Mouse (Mus musculus): Measurements from ENCODE around the gene Nt5c2. TPM values are rescaled to one million over a fixed set of nuclear protein-coding genes. Genes with fewer than 3 reads are reported as not detected.

The Nt5c2 gene
- polyA plus RNA-seq, 1 experiment from 2014 or later: 89.4 TPM

GRCm38 (mm10) chr19:46904907-46905306 is 110.0 kb downstream of the Nt5c2 start:
- H3K9ac ChIP-seq (replicated peaks; ENCODE audit: low read length): no peak overlapping the region
- H3K27me3 ChIP-seq (ENCODE audit: insufficient read depth, low read length): no peaks in the 10 kb centered on the region
- no peak overlapping the region for H3K4me3 ChIP-seq (ENCODE audit: low read length)
- H3K4me2 ChIP-seq (replicated peaks; ENCODE audit: low read depth, low read length): no peak overlapping the region
- H3K36me3 ChIP-seq (ENCODE audit: insufficient read depth, low read length): peaks cover 6% of the 10 kb centered on the region; the same call in 1 of the 2 replicates
- no peak overlapping the region for H3K27ac ChIP-seq (ENCODE audit: low read length)
- no peaks in the 10 kb centered on the region for H3K9me3 ChIP-seq (ENCODE audit: low read length)
- no peak for ATAC-seq (ENCODE audit: low FRiP score, low TSS enrichment)
- WGBS: 91% methylated on average over 1 of the region's 1 CpGs
- H3K4me1 ChIP-seq (ENCODE audit: insufficient read depth, low read length): peaks cover 9% of the 10 kb centered on the region; the same call in 1 of the 2 replicates

GRCm38 (mm10) chr19:46903379-46903778 is 111.6 kb downstream of the Nt5c2 start:
- Histone ChIP-seq H3K27ac (ENCODE audit: low read length) (no peak overlapping the region), H3K4me2 (replicated peaks; ENCODE audit: low read depth, low read length) (no peak overlapping the region), H3K9ac (replicated peaks; ENCODE audit: low read length) (no peak overlapping the region), H3K27me3 (ENCODE audit: insufficient read depth, low read length) (no peaks in the 10 kb centered on the region), H3K36me3 (ENCODE audit: insufficient read depth, low read length) (peaks cover 9% of the 10 kb centered on the region; the same call in 1 of the 2 replicates), H3K9me3 (ENCODE audit: low read length) (no peaks in the 10 kb centered on the region), H3K4me3 (ENCODE audit: low read length) (no peak overlapping the region), H3K4me1 (ENCODE audit: insufficient read depth, low read length) (no peaks in the 10 kb centered on the region)
- 93% methylated on average over 5 of the region's 5 CpGs for WGBS
- no peak for ATAC-seq (ENCODE audit: low FRiP score, low TSS enrichment)

GRCm38 (mm10) chr19:46901323-46901722 is 113.6 kb downstream of the Nt5c2 start:
- 88% methylated on average over 5 of the region's 5 CpGs for WGBS
- Histone ChIP-seq H3K9me3 (ENCODE audit: low read length) (peaks cover 6% of the 10 kb centered on the region), H3K36me3 (ENCODE audit: insufficient read depth, low read length) (peaks cover 23% of the 10 kb centered on the region), H3K4me3 (ENCODE audit: low read length) (no peak overlapping the region), H3K4me1 (ENCODE audit: insufficient read depth, low read length) (no peaks in the 10 kb centered on the region), H3K27ac (ENCODE audit: low read length) (no peak overlapping the region), H3K9ac (replicated peaks; ENCODE audit: low read length) (no peak overlapping the region), H3K27me3 (ENCODE audit: insufficient read depth, low read length) (no peaks in the 10 kb centered on the region), H3K4me2 (replicated peaks; ENCODE audit: low read depth, low read length) (no peak overlapping the region)
- no peak for ATAC-seq (ENCODE audit: low FRiP score, low TSS enrichment)

- Histone ChIP-seq H3K4me2 (replicated peaks; ENCODE audit: low read depth, low read length) (no peak overlapping the region), H3K4me1 (ENCODE audit: insufficient read depth, low read length) (no peaks in the 10 kb centered on the region), H3K9ac (replicated peaks; ENCODE audit: low read length) (no peak overlapping the region), H3K27ac (ENCODE audit: low read length) (no peak overlapping the region), H3K4me3 (ENCODE audit: low read length) (no peak overlapping the region), H3K27me3 (ENCODE audit: insufficient read depth, low read length) (no peaks in the 10 kb centered on the region), H3K36me3 (ENCODE audit: insufficient read depth, low read length) (peaks cover 23% of the 10 kb centered on the region), H3K9me3 (ENCODE audit: low read length) (peaks cover 6% of the 10 kb centered on the region)
- 95% methylated on average over 6 of the region's 6 CpGs for WGBS
- ATAC-seq (ENCODE audit: low FRiP score, low TSS enrichment): no peak
Measured at GRCm38 (mm10) chr19:46900786-46901185, 114.2 kb downstream of the Nt5c2 start.

- Histone ChIP-seq H3K9ac (replicated peaks; ENCODE audit: low read length) (no peak overlapping the region), H3K36me3 (ENCODE audit: insufficient read depth, low read length) (peaks cover 26% of the 10 kb centered on the region), H3K4me1 (ENCODE audit: insufficient read depth, low read length) (no peaks in the 10 kb centered on the region), H3K9me3 (ENCODE audit: low read length) (peaks cover 6% of the 10 kb centered on the region), H3K4me2 (replicated peaks; ENCODE audit: low read depth, low read length) (no peak overlapping the region), H3K27me3 (ENCODE audit: insufficient read depth, low read length) (no peaks in the 10 kb centered on the region), H3K27ac (ENCODE audit: low read length) (no peak overlapping the region), H3K4me3 (ENCODE audit: low read length) (no peak overlapping the region)
- no peak for ATAC-seq (ENCODE audit: low FRiP score, low TSS enrichment)
- 80% methylated on average over 5 of the region's 5 CpGs for WGBS
Measured at GRCm38 (mm10) chr19:46899871-46900270, 115.1 kb downstream of the Nt5c2 start.

- no peak for ATAC-seq (ENCODE audit: low FRiP score, low TSS enrichment)
- H3K9me3 ChIP-seq (ENCODE audit: low read length): peaks cover 6% of the 10 kb centered on the region
- 55% methylated on average over 5 of the region's 5 CpGs for WGBS
Measured at GRCm38 (mm10) chr19:46899306-46899705, 115.6 kb downstream of the Nt5c2 start.

GRCm38 (mm10) chr19:46898222-46898621 is 116.7 kb downstream of the Nt5c2 start:
- no peak overlapping the region for H3K27ac ChIP-seq (ENCODE audit: low read length)
- H3K4me2 ChIP-seq (replicated peaks; ENCODE audit: low read depth, low read length): no peak overlapping the region
- no peak for ATAC-seq (ENCODE audit: low FRiP score, low TSS enrichment)
- peaks cover 6% of the 10 kb centered on the region for H3K9me3 ChIP-seq (ENCODE audit: low read length)
- no peaks in the 10 kb centered on the region for H3K27me3 ChIP-seq (ENCODE audit: insufficient read depth, low read length)
- peaks cover 26% of the 10 kb centered on the region for H3K36me3 ChIP-seq (ENCODE audit: insufficient read depth, low read length)
- no peaks in the 10 kb centered on the region for H3K4me1 ChIP-seq (ENCODE audit: insufficient read depth, low read length)
- WGBS: 66% methylated on average over 5 of the region's 5 CpGs
- no peak overlapping the region for H3K4me3 ChIP-seq (ENCODE audit: low read length)
- no peak overlapping the region for H3K9ac ChIP-seq (replicated peaks; ENCODE audit: low read length)

More at GRCm38 (mm10) chr19:46899306-46899705, 115.6 kb downstream of the Nt5c2 start:
- H3K9ac ChIP-seq (replicated peaks; ENCODE audit: low read length): no peak overlapping the region
- H3K4me1 ChIP-seq (ENCODE audit: insufficient read depth, low read length): no peaks in the 10 kb centered on the region
- no peaks in the 10 kb centered on the region for H3K27me3 ChIP-seq (ENCODE audit: insufficient read depth, low read length)
- no peak overlapping the region for H3K4me2 ChIP-seq (replicated peaks; ENCODE audit: low read depth, low read length)
- H3K27ac ChIP-seq (ENCODE audit: low read length): no peak overlapping the region
- H3K4me3 ChIP-seq (ENCODE audit: low read length): no peak overlapping the region
- H3K36me3 ChIP-seq (ENCODE audit: insufficient read depth, low read length): peaks cover 23% of the 10 kb centered on the region

- Histone ChIP-seq H3K27ac (ENCODE audit: low read length) (no peak overlapping the region), H3K4me1 (ENCODE audit: insufficient read depth, low read length) (no peaks in the 10 kb centered on the region), H3K4me2 (replicated peaks; ENCODE audit: low read depth, low read length) (no peak overlapping the region), H3K4me3 (ENCODE audit: low read length) (no peak overlapping the region), H3K9ac (replicated peaks; ENCODE audit: low read length) (no peak overlapping the region), H3K27me3 (ENCODE audit: insufficient read depth, low read length) (no peaks in the 10 kb centered on the region), H3K36me3 (ENCODE audit: insufficient read depth, low read length) (peaks cover 27% of the 10 kb centered on the region), H3K9me3 (ENCODE audit: low read length) (peaks cover 6% of the 10 kb centered on the region)
- ATAC-seq (ENCODE audit: low FRiP score, low TSS enrichment): no peak
- 85% methylated on average over 3 of the region's 3 CpGs for WGBS
Measured at GRCm38 (mm10) chr19:46897135-46897534, 117.8 kb downstream of the Nt5c2 start.

- 87% methylated on average over 7 of the region's 7 CpGs for WGBS
- Histone ChIP-seq H3K4me2 (replicated peaks; ENCODE audit: low read depth, low read length) (no peak overlapping the region), H3K9ac (replicated peaks; ENCODE audit: low read length) (no peak overlapping the region), H3K9me3 (ENCODE audit: low read length) (peaks cover 6% of the 10 kb centered on the region), H3K4me3 (ENCODE audit: low read length) (no peak overlapping the region), H3K27me3 (ENCODE audit: insufficient read depth, low read length) (no peaks in the 10 kb centered on the region), H3K36me3 (ENCODE audit: insufficient read depth, low read length) (peaks cover 58% of the 10 kb centered on the region), H3K4me1 (ENCODE audit: insufficient read depth, low read length) (no peaks in the 10 kb centered on the region), H3K27ac (ENCODE audit: low read length) (no peak overlapping the region)
- ATAC-seq (ENCODE audit: low FRiP score, low TSS enrichment): no peak
Measured at GRCm38 (mm10) chr19:46893484-46893883, 121.5 kb downstream of the Nt5c2 start.

- no peak overlapping the region for H3K9ac ChIP-seq (replicated peaks; ENCODE audit: low read length)
- H3K36me3 ChIP-seq (ENCODE audit: insufficient read depth, low read length): peaks cover 56% of the 10 kb centered on the region
- WGBS: 89% methylated on average over 3 of the region's 3 CpGs
- H3K4me3 ChIP-seq (ENCODE audit: low read length): no peak overlapping the region
- no peaks in the 10 kb centered on the region for H3K4me1 ChIP-seq (ENCODE audit: insufficient read depth, low read length)
- peaks cover 6% of the 10 kb centered on the region for H3K9me3 ChIP-seq (ENCODE audit: low read length)
- H3K27ac ChIP-seq (ENCODE audit: low read length): no peak overlapping the region
- ATAC-seq (ENCODE audit: low FRiP score, low TSS enrichment): no peak
- H3K27me3 ChIP-seq (ENCODE audit: insufficient read depth, low read length): no peaks in the 10 kb centered on the region
- H3K4me2 ChIP-seq (replicated peaks; ENCODE audit: low read depth, low read length): no peak overlapping the region
Measured at GRCm38 (mm10) chr19:46892856-46893255, 122.1 kb downstream of the Nt5c2 start.

Measured in kidney, embryonic 16.5 days (tissue).